Mouse (Mus musculus): ENCODE measurements around the gene BC049715. TPM values are rescaled to one million over a fixed set of nuclear protein-coding genes. Genes with fewer than 3 reads are reported as not detected.

Gene BC049715
- polyA plus RNA-seq, 1 experiment = 1.3 TPM

DNA sequence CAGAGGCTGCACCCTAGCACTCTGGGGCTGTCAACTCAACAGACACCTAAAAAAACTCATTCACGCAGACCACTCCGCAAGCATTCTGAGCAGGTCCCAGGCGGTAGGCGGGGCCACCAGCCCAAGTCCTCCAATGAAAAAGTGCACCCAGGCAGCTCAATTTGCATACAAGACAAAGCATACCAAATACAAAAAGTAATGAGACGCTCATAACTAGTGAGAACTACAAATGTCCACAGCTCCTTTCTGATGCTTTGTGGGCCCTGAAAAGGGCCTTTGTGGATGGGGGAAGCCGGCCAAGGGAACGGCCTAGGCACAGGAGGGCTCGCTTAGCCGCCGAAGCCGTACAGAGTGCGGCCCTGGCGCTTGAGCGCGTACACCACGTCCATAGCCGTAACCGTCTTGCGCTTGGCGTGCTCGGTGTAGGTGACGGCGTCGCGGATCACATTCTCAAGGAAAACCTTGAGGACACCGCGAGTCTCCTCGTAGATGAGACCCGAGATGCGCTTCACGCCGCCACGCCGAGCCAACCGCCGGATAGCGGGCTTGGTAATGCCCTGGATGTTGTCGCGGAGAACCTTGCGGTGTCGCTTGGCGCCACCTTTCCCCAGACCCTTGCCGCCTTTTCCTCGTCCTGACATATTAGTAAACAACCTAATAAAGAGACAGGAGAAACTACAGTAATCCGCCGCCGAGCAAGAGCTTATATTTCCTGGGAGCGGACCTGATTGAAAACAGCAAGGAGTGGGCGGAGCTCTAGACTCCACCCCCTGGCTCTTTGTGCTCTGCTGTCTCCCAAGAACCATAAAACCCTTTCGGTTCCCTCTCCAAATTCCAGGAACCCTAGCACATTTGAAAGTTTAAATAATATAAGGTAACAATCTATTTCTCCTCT lies 23.4 kb upstream of the BC049715 start, which contains the start of gene Hist4h4:
TSS of gene Hist4h4 (minus strand) at position 677 of the 895 bp plus-strand sequence.
- peak; percentile 97 for DNase-seq
- under 1% methylated on average over 50 of the region's 50 CpGs for WGBS
- TF ChIP-seq POLR2A (IDR thresholded peaks at IDR 0.05; ENCODE audit: low read depth, low read length) (peak; percentile 93), CTCF (conservative IDR thresholded peaks at IDR 0.05; ENCODE audit: insufficient read depth, insufficient read length, low read depth, low read length) (no peak)

DNA sequence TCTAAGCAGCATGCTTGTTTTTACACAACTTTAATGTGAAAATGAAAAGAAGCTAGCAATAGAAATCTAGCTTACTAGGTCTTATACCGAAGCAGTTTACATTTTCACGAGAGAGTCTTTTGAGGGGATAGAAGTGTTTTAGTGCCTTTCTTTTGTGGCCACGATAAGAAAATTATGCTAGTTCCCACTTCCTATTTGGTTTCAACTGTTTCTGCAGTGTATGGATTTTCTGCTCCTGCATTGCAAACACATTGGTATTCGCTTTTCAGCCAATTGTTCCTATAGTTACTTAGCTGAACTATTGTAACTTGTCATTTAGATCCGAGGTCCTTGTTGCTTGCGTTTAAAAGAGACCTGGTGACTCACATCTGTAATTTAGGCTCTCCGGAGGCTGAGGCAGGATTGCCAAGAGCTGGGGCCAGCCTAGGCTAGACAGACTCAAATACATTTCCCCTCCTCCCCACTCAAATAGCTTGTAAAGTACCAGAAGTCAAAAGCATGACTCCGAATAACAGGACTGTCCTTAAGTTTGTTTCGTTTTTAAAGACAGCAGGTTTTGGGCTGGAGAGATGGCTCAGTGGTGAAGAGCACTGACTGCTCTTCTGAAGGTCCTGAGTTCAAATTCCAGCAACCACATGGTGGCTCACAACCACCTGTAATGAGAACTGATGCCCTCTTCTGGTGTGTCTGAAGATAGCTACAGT lies 22.6 kb upstream of the BC049715 start:
- H3K27me3 ChIP-seq (replicated peaks; ENCODE audit: control insufficient read depth, insufficient read depth, low read length) = no peaks in the 10 kb centered on the region
- TF ChIP-seq POLR2A (IDR thresholded peaks at IDR 0.05; ENCODE audit: low read depth, low read length) = no peak
- TF ChIP-seq CTCF (conservative IDR thresholded peaks at IDR 0.05; ENCODE audit: insufficient read depth, insufficient read length, low read depth, low read length) = no peak
- DNase-seq = no peak
- H3K4me1 ChIP-seq (ENCODE audit: control insufficient read depth, insufficient read depth, low read length) = peaks cover 10% of the 10 kb centered on the region; the same call in 1 of the 2 replicates
- WGBS = 23% methylated on average over 9 of the region's 9 CpGs
- no peak overlapping the region for H3K4me3 ChIP-seq (ENCODE audit: insufficient read depth, low read depth, low read length)
- no peaks in the 10 kb centered on the region for H3K36me3 ChIP-seq (ENCODE audit: control insufficient read depth, insufficient read depth, low read length)
- H3K27ac ChIP-seq (ENCODE audit: insufficient read depth, low read depth, low read length) = peak overlapping the region; percentile 0; the same call in 1 of the 2 replicates

More for the DNA sequence above, 23.4 kb upstream of the BC049715 start, which contains the start of gene Hist4h4:
- Histone ChIP-seq H3K27me3 (replicated peaks; ENCODE audit: control insufficient read depth, insufficient read depth, low read length) (no peaks in the 10 kb centered on the region), H3K27ac (ENCODE audit: insufficient read depth, low read depth, low read length) (peak within 1 kb of the TSS; percentile 99), H3K36me3 (ENCODE audit: control insufficient read depth, insufficient read depth, low read length) (no peaks in the 10 kb centered on the region), H3K4me1 (ENCODE audit: control insufficient read depth, insufficient read depth, low read length) (peaks cover 5% of the 10 kb centered on the region; the same call in 1 of the 2 replicates), H3K4me3 (ENCODE audit: insufficient read depth, low read depth, low read length) (peak within 1 kb of the TSS; percentile 69)

DNA sequence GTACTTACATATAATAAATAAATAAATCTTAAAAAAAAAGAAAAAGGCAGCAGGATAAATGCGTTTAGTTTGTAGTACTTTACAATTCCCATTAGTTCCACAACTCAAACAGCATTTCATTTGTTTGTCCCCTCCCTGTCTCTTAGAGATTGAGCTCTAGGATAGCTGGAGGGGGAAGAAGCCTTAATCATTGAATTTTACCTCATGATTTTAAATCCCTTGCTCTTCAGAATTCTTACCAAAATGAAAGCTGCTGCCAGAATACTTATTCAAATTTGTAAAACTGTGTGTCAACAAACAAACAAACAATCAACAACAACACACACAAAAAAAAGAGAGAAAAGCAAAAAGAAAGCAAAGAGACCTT lies 22.0 kb upstream of the BC049715 start:
- WGBS = 85% methylated on average over 1 of the region's 1 CpGs

DNA sequence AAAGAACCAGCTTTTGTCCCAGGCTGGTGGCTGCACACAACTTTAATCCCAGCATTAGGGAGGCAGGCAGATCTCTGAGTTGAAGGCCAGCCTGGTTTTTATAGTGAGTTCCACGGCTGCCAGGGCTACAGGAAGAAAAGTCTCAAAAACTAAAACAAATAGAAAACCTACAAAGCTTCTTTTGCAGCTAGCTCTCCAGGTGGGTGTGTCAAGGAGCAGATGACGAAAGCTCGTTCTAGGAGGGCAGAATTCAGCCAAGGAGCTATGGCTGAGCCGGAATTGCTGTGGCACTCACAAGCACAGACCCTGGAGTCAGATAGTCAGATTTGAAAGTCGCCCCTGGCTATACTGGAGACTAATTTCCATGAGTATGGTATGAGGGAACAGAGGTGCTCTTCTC lies 20.6 kb upstream of the BC049715 start:
- 89% methylated on average over 5 of the region's 5 CpGs for whole genome bisulfite sequencing
- H3K4me1 ChIP-seq (ENCODE audit: control insufficient read depth, insufficient read depth, low read length) = peaks cover 20% of the 10 kb centered on the region; the same call in 1 of the 2 replicates
- no peaks in the 10 kb centered on the region for H3K27me3 ChIP-seq (replicated peaks; ENCODE audit: control insufficient read depth, insufficient read depth, low read length)
- H3K36me3 ChIP-seq (ENCODE audit: control insufficient read depth, insufficient read depth, low read length) = no peaks in the 10 kb centered on the region
- no peak for TF ChIP-seq POLR2A (IDR thresholded peaks at IDR 0.05; ENCODE audit: low read depth, low read length)
- TF ChIP-seq CTCF (conservative IDR thresholded peaks at IDR 0.05; ENCODE audit: insufficient read depth, insufficient read length, low read depth, low read length) = no peak
- no peak overlapping the region for H3K27ac ChIP-seq (ENCODE audit: insufficient read depth, low read depth, low read length)
- DNase-seq = no peak
- H3K4me3 ChIP-seq (ENCODE audit: insufficient read depth, low read depth, low read length) = no peak overlapping the region

More for the DNA sequence above, 22.0 kb upstream of the BC049715 start:
- TF ChIP-seq CTCF (conservative IDR thresholded peaks at IDR 0.05; ENCODE audit: insufficient read depth, insufficient read length, low read depth, low read length) (no peak), POLR2A (IDR thresholded peaks at IDR 0.05; ENCODE audit: low read depth, low read length) (no peak)
- Histone ChIP-seq H3K27ac (ENCODE audit: insufficient read depth, low read depth, low read length) (no peak overlapping the region), H3K27me3 (replicated peaks; ENCODE audit: control insufficient read depth, insufficient read depth, low read length) (no peaks in the 10 kb centered on the region), H3K4me3 (ENCODE audit: insufficient read depth, low read depth, low read length) (no peak overlapping the region), H3K36me3 (ENCODE audit: control insufficient read depth, insufficient read depth, low read length) (no peaks in the 10 kb centered on the region), H3K4me1 (ENCODE audit: control insufficient read depth, insufficient read depth, low read length) (peaks cover 13% of the 10 kb centered on the region; the same call in 1 of the 2 replicates)
- DNase-seq = no peak

DNA sequence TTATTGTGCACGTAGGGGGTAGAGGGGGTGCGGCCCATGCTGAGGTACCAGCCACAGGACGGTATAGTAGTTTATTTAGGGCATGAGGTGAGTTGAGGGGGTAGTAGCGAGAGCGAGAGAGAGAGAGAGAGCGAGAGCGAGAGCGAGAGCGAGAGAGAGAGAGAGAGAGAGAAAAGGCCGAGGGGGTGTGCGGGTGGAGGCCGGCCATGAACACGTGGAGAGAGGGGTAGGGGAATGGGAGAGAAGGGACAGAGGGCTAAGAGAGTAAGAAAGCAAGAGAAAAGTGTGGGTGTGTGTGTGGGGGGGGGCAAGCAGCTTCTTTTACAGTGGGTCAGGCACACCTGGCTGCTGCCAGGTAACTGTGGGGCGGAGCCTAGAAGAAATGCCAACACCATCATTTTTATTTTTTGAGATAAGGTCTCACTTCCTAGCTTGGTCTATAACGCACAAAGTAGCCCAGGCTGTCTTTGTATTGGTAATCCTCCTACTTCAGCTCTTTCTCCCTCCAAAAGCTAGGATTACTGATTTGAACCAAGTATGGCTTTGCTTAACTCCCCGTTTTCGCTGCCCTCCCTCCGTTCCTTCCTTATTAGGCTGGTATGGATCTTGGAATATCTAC lies 19.9 kb upstream of the BC049715 start:
- Histone ChIP-seq H3K4me1 (ENCODE audit: control insufficient read depth, insufficient read depth, low read length) (peaks cover 26% of the 10 kb centered on the region; the same call in 1 of the 2 replicates), H3K27me3 (replicated peaks; ENCODE audit: control insufficient read depth, insufficient read depth, low read length) (no peaks in the 10 kb centered on the region), H3K36me3 (ENCODE audit: control insufficient read depth, insufficient read depth, low read length) (no peaks in the 10 kb centered on the region), H3K4me3 (ENCODE audit: insufficient read depth, low read depth, low read length) (peak overlapping the region; percentile 49), H3K27ac (ENCODE audit: insufficient read depth, low read depth, low read length) (peak overlapping the region; percentile 91)
- WGBS = 55% methylated on average over 18 of the region's 18 CpGs
- TF ChIP-seq POLR2A (IDR thresholded peaks at IDR 0.05; ENCODE audit: low read depth, low read length) = no peak
- TF ChIP-seq CTCF (conservative IDR thresholded peaks at IDR 0.05; ENCODE audit: insufficient read depth, insufficient read length, low read depth, low read length) = no peak
- DNase-seq = no peak

DNA sequence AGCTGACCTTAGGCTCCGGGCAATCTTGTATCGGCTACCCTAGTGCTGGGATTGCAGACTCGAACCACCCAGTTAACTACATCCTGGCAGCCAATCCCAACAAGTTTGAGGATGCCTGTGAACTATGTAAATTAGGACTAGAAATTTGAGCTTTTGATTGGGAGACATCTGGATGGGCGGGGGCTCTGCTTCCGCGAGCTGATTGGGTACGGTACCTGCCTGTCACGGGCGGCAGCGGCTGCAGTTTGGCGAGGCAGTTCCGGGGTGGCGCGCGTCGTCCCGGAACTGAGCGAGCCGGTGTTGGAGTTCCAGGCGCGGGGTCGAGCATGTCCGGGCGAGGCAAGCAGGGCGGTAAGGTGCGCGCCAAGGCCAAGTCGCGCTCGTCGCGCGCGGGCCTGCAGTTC lies 19.4 kb upstream of the BC049715 start, which contains the start of gene H2afj:
TSS of gene H2afj (plus strand) at position 231 of the 404 bp plus-strand sequence.
- H3K27ac ChIP-seq (ENCODE audit: insufficient read depth, low read depth, low read length) = peak within 1 kb of the TSS; percentile 91
- WGBS = under 1% methylated on average over 34 of the region's 34 CpGs
- peak; percentile 47 for TF ChIP-seq POLR2A (IDR thresholded peaks at IDR 0.05; ENCODE audit: low read depth, low read length)
- TF ChIP-seq CTCF (conservative IDR thresholded peaks at IDR 0.05; ENCODE audit: insufficient read depth, insufficient read length, low read depth, low read length) = no peak
- no peaks in the 10 kb centered on the region for H3K27me3 ChIP-seq (replicated peaks; ENCODE audit: control insufficient read depth, insufficient read depth, low read length)
- H3K36me3 ChIP-seq (ENCODE audit: control insufficient read depth, insufficient read depth, low read length) = no peaks in the 10 kb centered on the region
- H3K4me3 ChIP-seq (ENCODE audit: insufficient read depth, low read depth, low read length) = peak within 1 kb of the TSS; percentile 97
- H3K4me1 ChIP-seq (ENCODE audit: control insufficient read depth, insufficient read depth, low read length) = peaks cover 25% of the 10 kb centered on the region; the same call in 1 of the 2 replicates
- DNase-seq = peak; percentile 99
